Mouse (Mus musculus): ENCODE measurements around the gene Itga11. TPM values are rescaled to one million over a fixed set of nuclear protein-coding genes. Genes with fewer than 3 reads are reported as not detected.
A peak's percentile ranks its signal among the peaks of the same experiment; 100 is the strongest.

Itga11 gene
- polyA plus RNA-seq, 1 experiment from 2014 or later = 1.3 TPM

- Histone ChIP-seq H3K4me3 (no peak overlapping the region), H3K4me2 (no peak overlapping the region), H3K9ac (no peak overlapping the region), H3K27me3 (replicated peaks) (no peaks in the 10 kb centered on the region), H3K36me3 (replicated peaks) (no peaks in the 10 kb centered on the region), H3K27ac (no peak overlapping the region), H3K9me3 (no peaks in the 10 kb centered on the region), H3K4me1 (no peaks in the 10 kb centered on the region)
- 61% methylated on average over 6 of the region's 6 CpGs for WGBS
- no peak for ATAC-seq (replicated peaks)
Observed at GRCm38 (mm10) chr9:62726472-62726871, 48.8 kb downstream of the Itga11 start.

- Histone ChIP-seq H3K9ac (no peak overlapping the region), H3K4me1 (no peaks in the 10 kb centered on the region), H3K27me3 (replicated peaks) (no peaks in the 10 kb centered on the region), H3K27ac (no peak overlapping the region), H3K4me2 (no peak overlapping the region), H3K9me3 (no peaks in the 10 kb centered on the region), H3K36me3 (replicated peaks) (no peaks in the 10 kb centered on the region), H3K4me3 (no peak overlapping the region)
- 57% methylated on average over 7 of the region's 7 CpGs for WGBS
- ATAC-seq (replicated peaks) = no peak
Observed at GRCm38 (mm10) chr9:62744558-62745275, 67.1 kb downstream of the Itga11 start.

- Histone ChIP-seq H3K4me2 (no peak overlapping the region), H3K4me3 (no peak overlapping the region), H3K9me3 (no peaks in the 10 kb centered on the region), H3K27me3 (replicated peaks) (no peaks in the 10 kb centered on the region), H3K27ac (no peak overlapping the region), H3K9ac (no peak overlapping the region), H3K4me1 (no peaks in the 10 kb centered on the region), H3K36me3 (replicated peaks) (no peaks in the 10 kb centered on the region)
- 80% methylated on average over 6 of the region's 6 CpGs for WGBS
- ATAC-seq (replicated peaks) = no peak
Observed at GRCm38 (mm10) chr9:62746646-62747045, 69.0 kb downstream of the Itga11 start.

- Histone ChIP-seq H3K4me2 (no peak overlapping the region), H3K9ac (no peak overlapping the region), H3K4me3 (no peak overlapping the region), H3K4me1 (no peaks in the 10 kb centered on the region), H3K9me3 (no peaks in the 10 kb centered on the region), H3K27ac (no peak overlapping the region), H3K36me3 (replicated peaks) (no peaks in the 10 kb centered on the region), H3K27me3 (replicated peaks) (no peaks in the 10 kb centered on the region)
- no peak for ATAC-seq (replicated peaks)
- 64% methylated on average over 6 of the region's 6 CpGs for WGBS
Observed at GRCm38 (mm10) chr9:62749666-62750065, 72.0 kb downstream of the Itga11 start.

- ATAC-seq (replicated peaks) = no peak
- 90% methylated on average over 11 of the region's 11 CpGs for WGBS
- no peak overlapping the region for H3K4me2 ChIP-seq
Observed at GRCm38 (mm10) chr9:62750381-62750780, 72.8 kb downstream of the Itga11 start.

GRCm38 (mm10) chr9:62758288-62758687 lies 80.7 kb downstream of the Itga11 start:
- Histone ChIP-seq H3K36me3 (replicated peaks) (no peaks in the 10 kb centered on the region), H3K9me3 (no peaks in the 10 kb centered on the region), H3K27me3 (replicated peaks) (no peaks in the 10 kb centered on the region), H3K4me1 (no peaks in the 10 kb centered on the region), H3K4me3 (no peak overlapping the region), H3K9ac (no peak overlapping the region), H3K4me2 (no peak overlapping the region), H3K27ac (no peak overlapping the region)
- WGBS = 61% methylated on average over 4 of the region's 4 CpGs
- no peak for ATAC-seq (replicated peaks)

More at GRCm38 (mm10) chr9:62750381-62750780, 72.8 kb downstream of the Itga11 start:
- Histone ChIP-seq H3K27ac (no peak overlapping the region), H3K36me3 (replicated peaks) (no peaks in the 10 kb centered on the region), H3K27me3 (replicated peaks) (no peaks in the 10 kb centered on the region), H3K4me1 (no peaks in the 10 kb centered on the region), H3K9me3 (no peaks in the 10 kb centered on the region), H3K4me3 (no peak overlapping the region), H3K9ac (no peak overlapping the region)

- H3K4me3 ChIP-seq = no peak overlapping the region
- no peak for ATAC-seq (replicated peaks)
- no peaks in the 10 kb centered on the region for H3K27me3 ChIP-seq (replicated peaks)
- H3K9me3 ChIP-seq = no peaks in the 10 kb centered on the region
- no peaks in the 10 kb centered on the region for H3K36me3 ChIP-seq (replicated peaks)
- no peaks in the 10 kb centered on the region for H3K4me1 ChIP-seq
- WGBS = 51% methylated on average over 3 of the region's 3 CpGs
- H3K4me2 ChIP-seq = no peak overlapping the region
- H3K27ac ChIP-seq = no peak overlapping the region
- H3K9ac ChIP-seq = no peak overlapping the region
Observed at GRCm38 (mm10) chr9:62759601-62760000, 82.0 kb downstream of the Itga11 start.

GRCm38 (mm10) chr9:62763478-62763877 lies 85.9 kb downstream of the Itga11 start:
- H3K27me3 ChIP-seq (replicated peaks) = no peaks in the 10 kb centered on the region

GRCm38 (mm10) chr9:62765346-62765745 lies 87.7 kb downstream of the Itga11 start:
- no peaks in the 10 kb centered on the region for H3K36me3 ChIP-seq (replicated peaks)
- H3K27ac ChIP-seq = no peak overlapping the region
- H3K9me3 ChIP-seq = no peaks in the 10 kb centered on the region
- no peak for ATAC-seq (replicated peaks)
- WGBS = 65% methylated on average over 4 of the region's 4 CpGs
- no peak overlapping the region for H3K4me2 ChIP-seq
- H3K27me3 ChIP-seq (replicated peaks) = no peaks in the 10 kb centered on the region
- H3K4me1 ChIP-seq = no peaks in the 10 kb centered on the region
- no peak overlapping the region for H3K4me3 ChIP-seq
- no peak overlapping the region for H3K9ac ChIP-seq

More at GRCm38 (mm10) chr9:62763478-62763877, 85.9 kb downstream of the Itga11 start:
- Histone ChIP-seq H3K4me1 (no peaks in the 10 kb centered on the region), H3K4me2 (peak overlapping the region; percentile 32), H3K4me3 (no peak overlapping the region), H3K36me3 (replicated peaks) (no peaks in the 10 kb centered on the region), H3K9ac (no peak overlapping the region), H3K27ac (no peak overlapping the region), H3K9me3 (no peaks in the 10 kb centered on the region)
- ATAC-seq (replicated peaks) = no peak
- 12% methylated on average over 13 of the region's 13 CpGs for WGBS

GRCm38 (mm10) chr9:62767464-62767863 lies 89.8 kb downstream of the Itga11 start:
- H3K27me3 ChIP-seq (replicated peaks) = no peaks in the 10 kb centered on the region
- H3K4me1 ChIP-seq = no peaks in the 10 kb centered on the region
- no peak overlapping the region for H3K4me3 ChIP-seq
- H3K27ac ChIP-seq = no peak overlapping the region
- WGBS = 66% methylated on average over 17 of the region's 17 CpGs
- H3K4me2 ChIP-seq = no peak overlapping the region
- H3K9me3 ChIP-seq = no peaks in the 10 kb centered on the region
- no peaks in the 10 kb centered on the region for H3K36me3 ChIP-seq (replicated peaks)
- no peak overlapping the region for H3K9ac ChIP-seq
- no peak for ATAC-seq (replicated peaks)

GRCm38 (mm10) chr9:62768361-62768760 lies 90.7 kb downstream of the Itga11 start:
- no peak overlapping the region for H3K27ac ChIP-seq
- no peak overlapping the region for H3K4me3 ChIP-seq
- 86% methylated on average over 5 of the region's 5 CpGs for WGBS
- ATAC-seq (replicated peaks) = no peak
- no peaks in the 10 kb centered on the region for H3K27me3 ChIP-seq (replicated peaks)
- no peak overlapping the region for H3K4me2 ChIP-seq
- H3K9me3 ChIP-seq = no peaks in the 10 kb centered on the region
- H3K36me3 ChIP-seq (replicated peaks) = no peaks in the 10 kb centered on the region
- no peaks in the 10 kb centered on the region for H3K4me1 ChIP-seq
- H3K9ac ChIP-seq = no peak overlapping the region

GRCm38 (mm10) chr9:62772746-62773145 lies 95.1 kb downstream of the Itga11 start:
- 74% methylated on average over 8 of the region's 8 CpGs for WGBS
- no peak for ATAC-seq (replicated peaks)

GRCm38 (mm10) chr9:62775464-62775863 lies 97.8 kb downstream of the Itga11 start:
- Histone ChIP-seq H3K9me3 (no peaks in the 10 kb centered on the region), H3K4me3 (no peak overlapping the region), H3K4me1 (no peaks in the 10 kb centered on the region), H3K4me2 (no peak overlapping the region), H3K36me3 (replicated peaks) (no peaks in the 10 kb centered on the region), H3K27me3 (replicated peaks) (no peaks in the 10 kb centered on the region), H3K9ac (no peak overlapping the region), H3K27ac (no peak overlapping the region)
- 61% methylated on average over 4 of the region's 4 CpGs for WGBS
- no peak for ATAC-seq (replicated peaks)

More at GRCm38 (mm10) chr9:62772746-62773145, 95.1 kb downstream of the Itga11 start:
- Histone ChIP-seq H3K4me2 (no peak overlapping the region), H3K9me3 (no peaks in the 10 kb centered on the region), H3K36me3 (replicated peaks) (no peaks in the 10 kb centered on the region), H3K9ac (no peak overlapping the region), H3K27me3 (replicated peaks) (no peaks in the 10 kb centered on the region), H3K27ac (no peak overlapping the region), H3K4me3 (no peak overlapping the region), H3K4me1 (no peaks in the 10 kb centered on the region)

Measured in midbrain, embryonic 15.5 days (tissue).